Mouse (Mus musculus): ENCODE results near the gene Mthfd1l. TPM values are rescaled to one million over a fixed set of nuclear protein-coding genes. Genes with fewer than 3 reads are reported as not detected.

Mthfd1l gene
- polyA plus RNA-seq, 1 experiment = 0.77 TPM

GRCm38 (mm10) chr10:4092990-4093389 is 120.1 kb downstream of the Mthfd1l start:
- no peak overlapping the region for H3K27ac ChIP-seq (ENCODE audit: insufficient read depth, low read depth, low read length)
- TF ChIP-seq CTCF (conservative IDR thresholded peaks at IDR 0.05; ENCODE audit: insufficient read depth, insufficient read length, low read depth, low read length) (no peak), POLR2A (IDR thresholded peaks at IDR 0.05; ENCODE audit: low read depth, low read length) (no peak)
- no peaks in the 10 kb centered on the region for H3K4me1 ChIP-seq (ENCODE audit: control insufficient read depth, insufficient read depth, low read length)
- H3K27me3 ChIP-seq (replicated peaks; ENCODE audit: control insufficient read depth, insufficient read depth, low read length) = no peaks in the 10 kb centered on the region
- no peaks in the 10 kb centered on the region for H3K36me3 ChIP-seq (ENCODE audit: control insufficient read depth, insufficient read depth, low read length)
- DNase-seq = no peak
- no peak overlapping the region for H3K4me3 ChIP-seq (ENCODE audit: insufficient read depth, low read depth, low read length)
- 92% methylated on average over 8 of the region's 8 CpGs for WGBS

- H3K36me3 ChIP-seq (ENCODE audit: control insufficient read depth, insufficient read depth, low read length) = no peaks in the 10 kb centered on the region
- 84% methylated on average over 9 of the region's 9 CpGs for WGBS
- H3K4me3 ChIP-seq (ENCODE audit: insufficient read depth, low read depth, low read length) = no peak overlapping the region
- DNase-seq = no peak
- no peak for TF ChIP-seq CTCF (conservative IDR thresholded peaks at IDR 0.05; ENCODE audit: insufficient read depth, insufficient read length, low read depth, low read length)
- TF ChIP-seq POLR2A (IDR thresholded peaks at IDR 0.05; ENCODE audit: low read depth, low read length) = no peak
- H3K27ac ChIP-seq (ENCODE audit: insufficient read depth, low read depth, low read length) = no peak overlapping the region
- H3K27me3 ChIP-seq (replicated peaks; ENCODE audit: control insufficient read depth, insufficient read depth, low read length) = no peaks in the 10 kb centered on the region
- H3K4me1 ChIP-seq (ENCODE audit: control insufficient read depth, insufficient read depth, low read length) = no peaks in the 10 kb centered on the region
These were observed 121.3 kb downstream of the Mthfd1l start for GRCm38 (mm10) chr10:4094093-4094817.

- Histone ChIP-seq H3K4me1 (ENCODE audit: control insufficient read depth, insufficient read depth, low read length) (no peaks in the 10 kb centered on the region), H3K27ac (ENCODE audit: insufficient read depth, low read depth, low read length) (no peak overlapping the region), H3K4me3 (ENCODE audit: insufficient read depth, low read depth, low read length) (no peak overlapping the region), H3K27me3 (replicated peaks; ENCODE audit: control insufficient read depth, insufficient read depth, low read length) (no peaks in the 10 kb centered on the region), H3K36me3 (ENCODE audit: control insufficient read depth, insufficient read depth, low read length) (no peaks in the 10 kb centered on the region)
- TF ChIP-seq CTCF (conservative IDR thresholded peaks at IDR 0.05; ENCODE audit: insufficient read depth, insufficient read length, low read depth, low read length) (no peak), POLR2A (IDR thresholded peaks at IDR 0.05; ENCODE audit: low read depth, low read length) (no peak)
- WGBS = 71% methylated on average over 5 of the region's 5 CpGs
- no peak for DNase-seq
These were observed 123.2 kb downstream of the Mthfd1l start for GRCm38 (mm10) chr10:4096151-4096550.

- H3K4me3 ChIP-seq (ENCODE audit: insufficient read depth, low read depth, low read length) = no peak overlapping the region
- TF ChIP-seq POLR2A (IDR thresholded peaks at IDR 0.05; ENCODE audit: low read depth, low read length) = no peak
- no peak for TF ChIP-seq CTCF (conservative IDR thresholded peaks at IDR 0.05; ENCODE audit: insufficient read depth, insufficient read length, low read depth, low read length)
- H3K36me3 ChIP-seq (ENCODE audit: control insufficient read depth, insufficient read depth, low read length) = no peaks in the 10 kb centered on the region
- no peaks in the 10 kb centered on the region for H3K27me3 ChIP-seq (replicated peaks; ENCODE audit: control insufficient read depth, insufficient read depth, low read length)
- no peak overlapping the region for H3K27ac ChIP-seq (ENCODE audit: insufficient read depth, low read depth, low read length)
- 85% methylated on average over 6 of the region's 6 CpGs for WGBS
- no peaks in the 10 kb centered on the region for H3K4me1 ChIP-seq (ENCODE audit: control insufficient read depth, insufficient read depth, low read length)
- no peak for DNase-seq
These were observed 127.1 kb downstream of the Mthfd1l start for GRCm38 (mm10) chr10:4100007-4100406.

GRCm38 (mm10) chr10:4105676-4106528 is 133.0 kb downstream of the Mthfd1l start:
- H3K4me1 ChIP-seq (ENCODE audit: control insufficient read depth, insufficient read depth, low read length) = peaks cover 10% of the 10 kb centered on the region
- H3K4me3 ChIP-seq (ENCODE audit: insufficient read depth, low read depth, low read length) = no peak overlapping the region
- no peaks in the 10 kb centered on the region for H3K36me3 ChIP-seq (ENCODE audit: control insufficient read depth, insufficient read depth, low read length)
- WGBS = 39% methylated on average over 10 of the region's 10 CpGs
- DNase-seq = peak; percentile 59
- H3K27ac ChIP-seq (ENCODE audit: insufficient read depth, low read depth, low read length) = peak overlapping the region; percentile 44; the same call in 1 of the 2 replicates
- H3K27me3 ChIP-seq (replicated peaks; ENCODE audit: control insufficient read depth, insufficient read depth, low read length) = no peaks in the 10 kb centered on the region
- no peak for TF ChIP-seq POLR2A (IDR thresholded peaks at IDR 0.05; ENCODE audit: low read depth, low read length)
- no peak for TF ChIP-seq CTCF (conservative IDR thresholded peaks at IDR 0.05; ENCODE audit: insufficient read depth, insufficient read length, low read depth, low read length)

- TF ChIP-seq CTCF (conservative IDR thresholded peaks at IDR 0.05; ENCODE audit: insufficient read depth, insufficient read length, low read depth, low read length) (0 out of 2 replicates have a peak, but pooled peaks have one; percentile 22), POLR2A (IDR thresholded peaks at IDR 0.05; ENCODE audit: low read depth, low read length) (no peak)
- H3K4me1 ChIP-seq (ENCODE audit: control insufficient read depth, insufficient read depth, low read length) = peaks cover 19% of the 10 kb centered on the region
- no peaks in the 10 kb centered on the region for H3K27me3 ChIP-seq (replicated peaks; ENCODE audit: control insufficient read depth, insufficient read depth, low read length)
- no peaks in the 10 kb centered on the region for H3K36me3 ChIP-seq (ENCODE audit: control insufficient read depth, insufficient read depth, low read length)
- WGBS = 54% methylated on average over 7 of the region's 7 CpGs
- H3K4me3 ChIP-seq (ENCODE audit: insufficient read depth, low read depth, low read length) = no peak overlapping the region
- peak; percentile 83 for DNase-seq
- 0 out of 2 replicates have a peak overlapping the region, but pooled peaks have one; percentile 12 for H3K27ac ChIP-seq (ENCODE audit: insufficient read depth, low read depth, low read length)
These were observed 134.9 kb downstream of the Mthfd1l start for GRCm38 (mm10) chr10:4107661-4108338.

Data from kidney, adult 2 months (tissue).